Mouse (Mus musculus) kidney, adult 2 months (tissue): Measurements from ENCODE around the gene Tmcc3.

Source experiments
- CTCF ChIP-seq: fragments of 200-500 bp; conservative IDR thresholded peaks from 2 replicates; pipeline ENCODE4 v1.5.1; 2011; ENCODE audit warnings: low read depth, mild to moderate bottlenecking, control low read depth, low read length, moderate library complexity, mixed read lengths; ENCODE audit not compliant: insufficient read depth, insufficient read length
- POLR2A ChIP-seq: fragments of 200-500 bp; IDR thresholded peaks from one replicate; pipeline ENCODE4 v1.6.1; 2011; ENCODE audit warnings: low read depth, low read length, control low read depth

GRCm38 (mm10) chr10:94347296-94347695 lies 35.5 kb downstream of the Tmcc3 start:
- no peak for TF ChIP-seq POLR2A
- TF ChIP-seq CTCF, result no peak
